Mouse (Mus musculus): Measurements from ENCODE around the gene Mxd1.

Gene Mxd1

DNA sequence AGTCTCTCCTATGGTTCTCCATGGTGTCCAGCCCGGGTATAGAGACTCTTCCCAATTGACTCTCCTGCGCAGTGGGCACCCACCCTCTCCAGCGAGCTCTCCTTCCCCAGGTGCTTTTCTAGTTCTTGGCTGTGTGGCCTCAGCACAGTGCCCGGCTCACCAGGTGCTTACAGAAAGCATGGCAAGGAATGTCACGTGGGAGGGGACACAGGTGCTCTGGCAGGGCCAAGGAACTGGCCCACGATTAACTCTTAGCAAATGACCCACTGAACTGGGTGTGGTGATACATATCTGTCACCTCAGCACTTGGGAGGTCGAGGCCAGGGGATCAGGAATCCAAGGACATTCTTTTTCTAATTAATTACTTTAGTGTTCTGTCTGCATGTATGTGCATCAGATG is 22.8 kb downstream of the Mxd1 start:
- no peak for DNase-seq (ENCODE audit: low read depth, low spot score)

DNA sequence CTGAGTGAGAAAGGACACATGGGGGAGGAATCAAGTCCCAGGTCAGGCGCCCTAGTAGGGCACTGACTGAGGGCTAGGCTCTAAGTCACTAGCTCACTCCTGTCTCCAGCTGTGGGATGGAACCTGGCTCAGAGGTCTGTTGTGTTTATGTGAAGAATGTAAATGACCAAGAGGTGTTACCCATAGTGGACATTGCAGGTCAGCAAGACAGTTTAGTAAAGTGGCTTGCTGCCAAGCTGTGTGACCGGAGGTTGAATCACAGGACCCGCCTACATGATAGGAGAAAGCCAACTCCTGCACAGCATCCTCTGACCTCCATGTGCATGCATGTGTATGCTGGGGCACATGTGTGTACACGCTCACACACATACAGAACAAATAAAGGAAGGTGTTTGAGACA is 23.4 kb downstream of the Mxd1 start:
- no peak for DNase-seq (ENCODE audit: low read depth, low spot score)

DNA sequence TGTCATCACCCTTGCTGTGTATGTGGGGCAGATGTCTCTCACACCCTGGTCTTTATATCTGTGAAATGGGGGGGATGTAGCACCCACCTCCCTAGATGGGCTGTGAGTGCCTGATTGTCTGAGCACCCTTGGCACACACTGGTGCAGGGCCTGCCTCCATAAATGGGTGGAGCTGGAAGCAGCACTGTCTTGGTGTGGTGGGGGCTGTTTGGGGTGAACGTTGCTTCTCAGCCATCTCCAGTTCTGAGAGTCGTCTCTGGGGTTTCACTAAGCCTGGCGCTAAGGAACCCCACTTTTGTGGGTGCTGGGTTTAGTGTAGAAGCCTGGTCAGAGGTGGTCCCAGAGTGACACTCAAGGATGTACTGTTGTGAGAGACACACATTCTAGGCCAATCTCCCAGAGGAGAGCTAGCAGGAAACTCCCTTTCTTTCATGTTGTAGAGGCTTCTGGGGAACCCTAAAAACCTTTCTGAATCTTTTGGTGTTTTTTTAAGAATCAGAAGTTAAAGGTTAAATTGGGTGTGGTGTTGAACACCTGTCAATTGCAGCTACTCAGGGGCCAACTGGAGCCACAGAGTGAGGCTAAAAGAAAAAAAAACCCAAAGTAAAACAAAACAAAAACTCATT is 24.1 kb downstream of the Mxd1 start:
- peak; percentile 59 for DNase-seq (ENCODE audit: low read depth, low spot score)

DNA sequence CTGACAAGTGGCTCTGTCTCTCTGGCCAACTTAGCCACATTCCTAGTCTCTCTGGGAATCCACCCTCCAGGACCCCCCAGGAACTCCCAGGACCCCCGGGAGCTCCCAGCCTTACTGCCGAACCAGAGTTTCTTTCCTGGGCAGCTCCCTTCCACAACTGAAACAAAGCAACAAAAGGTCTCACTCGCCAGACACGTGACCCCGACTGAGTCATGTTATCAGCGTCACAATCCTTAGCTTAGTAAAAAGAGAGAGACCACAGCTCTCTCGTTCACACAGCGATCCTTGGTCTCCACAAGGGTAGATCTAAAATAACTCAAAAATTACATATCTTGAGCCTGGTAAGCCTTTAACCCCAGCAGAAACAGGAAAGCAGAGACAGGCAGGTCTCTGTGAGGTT is 27.2 kb downstream of the Mxd1 start:
- peak; percentile 62 for DNase-seq (ENCODE audit: low read depth, low spot score)

DNA sequence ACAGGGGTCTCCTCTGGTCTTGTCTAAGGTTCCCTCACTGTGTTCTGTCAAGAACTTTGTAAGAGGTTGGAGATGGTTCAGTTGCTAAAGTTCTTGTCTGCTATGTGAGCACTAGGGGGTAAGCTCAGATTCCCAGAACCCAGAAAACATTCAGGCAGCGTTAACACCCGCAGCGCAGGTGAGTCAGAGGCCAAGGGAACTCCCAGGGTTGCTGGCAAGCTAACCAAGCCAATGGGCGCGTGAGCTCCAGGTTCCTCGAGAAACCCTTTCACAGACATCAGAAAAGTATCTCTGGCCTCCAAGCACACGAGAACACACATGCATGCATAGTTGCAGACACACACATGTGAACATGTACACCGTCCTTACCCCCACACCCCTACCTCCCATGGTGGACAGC is 28.2 kb downstream of the Mxd1 start:
- no peak for DNase-seq (ENCODE audit: low read depth, low spot score)

DNA sequence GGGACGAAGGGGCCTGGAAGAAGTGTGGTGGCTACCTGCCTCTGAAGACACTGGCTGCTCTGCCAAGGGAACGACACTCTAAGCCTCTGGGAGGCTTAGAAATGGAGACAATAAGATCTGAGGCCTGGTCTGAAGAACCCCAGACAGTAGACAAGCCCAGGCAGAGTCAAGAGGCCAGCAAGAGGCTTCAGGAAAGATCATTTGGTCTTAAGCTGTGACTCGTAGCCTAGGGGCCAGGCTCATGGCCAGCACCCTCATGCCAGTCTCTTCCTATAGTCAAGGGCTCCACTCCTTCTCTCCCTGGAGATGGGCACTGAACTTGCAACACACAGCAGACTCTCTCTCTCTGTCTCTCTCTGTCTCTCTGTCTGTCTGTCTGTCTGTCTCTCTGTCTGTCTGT is 28.8 kb downstream of the Mxd1 start:
- DNase-seq (ENCODE audit: low read depth, low spot score): no peak

DNA sequence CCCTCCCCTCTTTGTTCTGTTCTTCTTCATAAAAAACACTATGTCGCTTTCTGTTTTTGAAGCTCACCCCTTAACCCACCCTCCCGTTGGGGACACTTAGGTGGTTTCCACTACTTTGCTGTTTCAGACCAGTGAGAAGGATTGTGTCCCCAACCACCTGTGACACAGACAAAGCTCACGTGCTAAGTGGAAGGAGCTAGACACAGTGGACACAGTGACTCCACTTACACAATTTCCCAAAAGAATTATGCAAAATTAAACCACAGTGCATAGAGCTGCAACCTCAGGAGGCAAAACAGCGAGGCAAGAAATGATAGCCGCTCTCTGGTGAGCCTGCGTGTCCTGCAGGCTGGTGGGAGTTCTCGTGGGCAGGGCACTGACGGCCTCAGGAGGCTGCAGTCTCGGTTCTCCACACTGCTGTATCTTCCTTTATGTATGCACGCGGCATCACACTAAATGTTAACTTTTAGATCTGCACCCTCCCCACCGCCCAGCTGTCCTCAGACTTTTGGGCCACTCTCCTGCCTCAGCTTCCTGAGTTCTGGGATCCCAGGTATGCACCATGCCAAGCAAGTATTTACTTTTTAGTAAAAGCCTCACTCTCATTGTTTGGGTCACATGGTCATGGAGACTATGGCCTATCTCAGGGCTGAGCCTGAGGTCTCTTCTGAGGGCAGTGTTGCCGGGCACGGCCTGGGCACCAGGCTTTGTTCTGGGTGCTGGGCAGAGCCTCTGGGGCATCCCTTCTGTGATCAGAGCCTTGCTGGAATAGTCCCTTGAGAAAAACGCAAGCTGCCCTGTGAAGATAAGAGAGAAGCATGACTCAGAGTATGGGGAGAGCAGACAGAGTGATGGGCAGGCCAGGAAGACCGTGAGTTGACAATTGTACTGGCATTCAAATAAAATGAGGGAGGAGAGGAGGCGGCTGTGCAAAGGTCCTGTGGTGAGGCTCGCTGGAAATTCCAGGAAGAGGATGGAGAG is 29.5 kb downstream of the Mxd1 start:
- DNase-seq (ENCODE audit: low read depth, low spot score): no peak

DNA sequence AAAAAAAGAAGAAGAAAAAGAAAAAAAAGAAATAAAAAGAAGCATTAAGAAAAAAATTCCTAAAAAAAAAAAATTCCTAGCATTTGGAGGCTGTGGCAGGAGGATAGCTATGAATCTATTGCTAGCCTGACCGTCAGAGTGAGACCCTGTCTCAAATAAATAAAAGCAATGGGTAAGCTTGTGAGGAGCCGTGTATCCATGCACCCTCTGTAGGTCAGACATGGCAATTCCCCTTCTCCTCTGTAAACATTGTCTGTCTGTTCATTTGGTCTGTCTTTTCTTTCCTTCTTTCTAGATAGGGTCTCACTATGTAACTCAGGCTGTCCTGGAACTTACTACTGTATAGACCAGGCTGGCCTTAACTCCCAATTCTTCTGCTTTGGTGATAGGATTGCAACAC is 30.5 kb downstream of the Mxd1 start:
- peak; percentile 31 for DNase-seq (ENCODE audit: low read depth, low spot score)

DNA sequence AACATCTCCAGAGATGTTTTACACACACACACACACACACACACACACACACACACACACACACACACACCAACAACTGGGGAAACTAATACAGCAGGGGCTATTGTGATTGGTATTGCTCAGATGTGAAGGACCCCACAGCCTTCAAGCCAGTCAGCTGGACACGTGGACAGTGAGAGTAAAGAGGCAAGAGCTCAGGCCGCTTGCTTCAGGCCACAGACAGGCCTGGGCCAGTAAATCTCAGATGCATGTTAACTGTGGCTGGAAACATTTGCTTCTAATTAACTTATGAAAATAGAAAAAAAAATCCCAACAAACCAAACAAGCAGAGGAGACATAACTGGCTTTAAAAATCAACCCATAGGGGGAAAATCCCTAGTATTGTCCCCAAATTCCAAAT is 31.1 kb downstream of the Mxd1 start:
- no peak for DNase-seq (ENCODE audit: low read depth, low spot score)

DNA sequence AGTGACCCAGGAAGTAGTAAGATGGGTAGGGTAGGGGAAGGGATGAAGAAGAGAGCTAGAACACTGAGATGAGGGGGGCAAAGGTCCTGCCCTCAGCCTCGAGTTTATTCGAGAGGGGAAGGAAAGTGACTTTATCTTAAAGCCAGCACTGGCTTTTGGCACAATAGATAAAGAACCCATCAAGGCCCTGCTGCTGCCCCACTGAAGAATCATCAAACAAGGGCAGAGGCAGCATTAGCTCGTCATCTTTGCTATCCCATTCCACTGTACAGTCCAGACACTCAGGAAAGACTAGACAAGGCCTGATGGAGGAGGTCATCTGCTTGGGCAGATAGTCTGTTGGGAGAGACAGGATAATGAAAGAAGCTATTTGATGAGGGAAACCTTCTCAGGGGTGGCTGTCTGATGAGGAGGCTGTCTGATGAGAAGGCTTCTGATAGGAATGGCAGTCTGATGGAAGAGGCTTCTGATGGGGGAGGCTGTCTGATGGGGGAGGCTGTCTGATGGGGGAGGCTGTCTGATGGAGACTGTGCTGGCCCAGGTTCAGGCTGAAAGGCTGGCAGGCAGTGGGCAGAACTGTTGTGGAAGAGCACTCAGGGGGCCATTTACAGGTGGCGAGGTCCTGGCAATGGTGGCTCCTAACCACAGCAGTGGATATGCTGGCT is 31.7 kb downstream of the Mxd1 start:
- DNase-seq (ENCODE audit: low read depth, low spot score): no peak

DNA sequence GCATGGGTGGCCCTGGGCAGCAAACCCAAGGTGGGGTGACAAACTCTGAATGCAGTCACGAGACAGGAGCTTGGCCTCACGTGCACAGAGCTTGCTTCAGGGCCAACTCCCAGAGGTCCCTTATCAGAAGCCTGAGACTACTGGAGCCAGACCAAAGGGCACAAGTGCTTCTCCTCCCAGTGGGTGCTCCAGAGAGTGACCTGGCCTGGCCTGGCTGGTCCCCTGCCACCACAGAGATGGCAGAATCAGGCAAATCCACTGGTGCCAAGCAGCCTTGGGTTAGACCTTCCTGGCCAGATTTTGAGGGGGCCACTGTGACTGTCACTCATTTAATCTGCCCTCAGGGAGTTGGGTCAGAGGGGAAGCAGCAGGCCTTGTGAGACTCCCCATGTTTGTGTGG is 32.5 kb downstream of the Mxd1 start:
- no peak for DNase-seq (ENCODE audit: low read depth, low spot score)

DNA sequence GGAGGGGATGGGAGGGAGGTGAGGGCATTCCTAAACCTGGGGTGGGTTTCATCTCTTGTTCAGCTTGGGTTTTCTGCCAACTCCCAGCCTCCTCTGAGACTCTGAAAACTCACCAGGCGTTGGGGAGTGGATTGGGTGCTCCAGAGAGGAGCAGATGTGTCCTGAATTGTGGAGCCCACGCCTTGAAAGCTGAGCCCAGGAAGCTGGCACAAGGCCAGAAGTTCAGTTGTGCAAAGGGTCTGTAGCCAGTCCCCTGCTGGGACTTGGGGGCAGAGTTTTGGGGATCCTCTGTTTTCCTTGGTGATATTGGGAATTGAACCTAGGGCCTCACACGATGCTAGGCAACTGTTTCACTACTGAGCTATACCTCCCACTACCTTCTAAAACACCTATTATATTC is 38.8 kb downstream of the Mxd1 start:
- DNase-seq (ENCODE audit: low read depth, low spot score): no peak

DNA sequence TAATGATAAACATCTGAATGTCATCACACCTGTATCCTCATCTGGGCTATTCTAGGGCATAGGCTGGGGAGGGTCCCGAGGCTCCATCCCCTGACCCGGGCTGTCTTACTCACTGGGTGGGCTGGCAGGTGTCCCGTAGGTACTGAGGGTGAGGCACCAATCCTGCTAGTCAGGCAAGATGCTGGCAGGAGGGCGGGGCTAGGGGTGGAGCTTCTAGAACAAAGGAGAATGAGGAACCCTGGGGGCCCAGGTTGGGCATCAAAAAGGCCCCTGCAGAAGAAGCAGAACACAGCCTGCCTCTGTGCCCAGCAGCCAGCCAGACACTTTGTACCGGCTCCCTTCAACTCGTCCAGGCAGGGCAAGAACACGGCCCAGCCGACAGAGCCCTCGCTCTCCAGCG is 41.0 kb downstream of the Mxd1 start, which contains the start of gene Asprv1:
Gene Asprv1 (plus strand): TSS at position 219 of the 400 bp plus-strand sequence.
- DNase-seq (ENCODE audit: low read depth, low spot score): no peak

DNA sequence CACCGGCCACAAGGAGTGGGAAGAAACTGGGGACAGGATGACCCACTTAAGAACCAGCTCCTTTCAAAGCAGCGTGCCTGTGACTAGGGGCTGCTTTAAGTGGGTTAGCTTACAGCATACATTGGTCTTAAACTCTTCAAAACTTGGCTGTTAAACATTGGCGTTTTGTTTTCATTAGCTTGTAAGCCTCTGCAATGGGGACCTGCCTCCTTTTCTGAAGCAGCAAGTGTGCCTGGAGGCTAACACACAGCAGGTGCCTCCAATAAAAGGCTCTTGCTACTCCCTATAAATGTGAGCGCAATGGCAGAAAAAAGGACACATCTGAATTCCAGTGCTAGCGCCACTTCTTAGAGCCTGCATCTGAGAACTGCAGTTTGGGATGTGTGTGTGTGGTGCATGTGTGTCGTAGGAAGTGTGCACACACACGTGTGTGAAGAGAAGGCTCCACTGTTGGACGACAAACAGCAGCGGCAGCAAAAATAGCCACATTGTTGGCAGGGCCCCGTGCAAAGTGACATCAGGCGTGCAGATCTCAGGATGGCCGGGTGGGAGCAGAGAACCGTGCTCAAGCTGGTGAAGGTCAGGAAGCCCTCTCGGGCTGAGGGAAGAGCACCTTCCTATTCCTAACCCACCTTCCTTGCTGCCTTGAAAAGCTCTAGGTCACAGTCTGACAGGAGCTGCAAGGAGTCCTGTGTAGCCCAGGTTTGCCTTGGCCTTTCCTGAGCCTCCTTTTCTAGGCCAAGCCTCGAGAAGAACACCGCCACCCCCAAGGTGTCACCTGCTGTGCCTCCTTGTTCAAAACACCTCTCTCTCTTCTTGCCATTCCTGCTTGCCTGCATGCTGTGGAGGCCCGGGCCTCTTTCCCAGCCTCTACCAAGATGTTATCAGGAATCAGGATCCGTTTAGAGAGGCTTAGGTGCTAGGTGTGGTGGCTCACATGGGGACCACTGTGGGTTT is 44.6 kb downstream of the Mxd1 start:
- no peak for DNase-seq (ENCODE audit: low read depth, low spot score)

DNA sequence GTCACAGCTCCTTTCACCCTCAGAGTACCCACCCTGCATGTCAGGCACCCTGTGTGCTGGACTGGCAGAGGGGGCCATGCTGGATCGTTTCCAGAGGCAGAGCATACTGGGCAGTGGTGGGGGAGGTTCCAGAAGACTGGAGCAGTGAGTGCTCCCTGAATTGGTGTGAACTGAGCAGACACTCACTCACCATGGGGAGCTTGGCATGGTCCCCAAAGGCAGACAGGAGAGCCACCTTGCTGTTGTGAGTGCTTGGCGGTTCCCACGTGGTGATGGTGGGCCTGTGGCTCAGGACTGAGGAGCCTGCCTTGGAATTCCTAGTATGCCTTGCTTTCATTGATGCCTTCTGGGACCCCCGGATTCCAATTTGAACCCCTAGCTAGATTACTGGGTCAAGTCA is 45.8 kb downstream of the Mxd1 start:
- DNase-seq (ENCODE audit: low read depth, low spot score): no peak

DNA sequence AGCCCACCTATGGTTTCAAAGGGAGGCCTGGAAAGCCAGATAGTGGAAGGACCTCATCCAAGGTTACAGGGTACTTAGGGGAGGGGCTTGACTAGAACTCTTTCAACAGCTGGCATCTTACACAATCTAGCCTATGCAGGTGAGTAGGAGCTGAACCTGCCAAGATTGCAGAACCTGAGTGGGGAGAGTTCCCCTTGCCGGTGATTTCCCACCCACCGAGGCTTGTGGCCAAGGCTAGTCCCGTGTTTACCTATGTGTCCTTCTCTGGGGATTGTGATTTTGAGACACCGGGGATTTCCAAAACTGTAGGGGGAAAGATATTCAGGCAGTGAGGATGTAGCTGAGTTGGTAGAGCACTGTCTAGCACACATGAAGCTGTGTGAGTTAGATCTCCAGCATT is 53.7 kb downstream of the Mxd1 start:
- DNase-seq (ENCODE audit: low read depth, low spot score): peak; percentile 26

DNA sequence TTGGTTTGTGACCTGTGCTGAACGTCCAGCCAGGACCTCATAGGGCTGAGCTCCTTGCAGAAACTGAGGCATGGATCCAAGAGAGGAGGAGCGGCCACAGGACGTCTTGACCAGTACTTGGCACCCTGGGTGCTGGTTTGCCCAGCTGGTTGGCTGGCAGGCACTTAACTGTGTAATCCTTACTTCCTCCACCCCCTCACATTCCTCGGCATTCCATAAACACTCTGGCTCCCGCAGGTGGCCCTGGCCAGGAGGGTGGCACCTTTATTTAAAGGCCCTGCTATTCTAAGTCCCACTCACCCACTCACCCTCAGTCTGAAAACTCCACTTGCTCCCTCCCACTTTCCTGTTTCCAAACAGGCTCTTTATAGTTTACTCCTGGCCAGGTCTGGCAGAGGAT is 58.2 kb downstream of the Mxd1 start:
- no peak for DNase-seq (ENCODE audit: low read depth, low spot score)

DNA sequence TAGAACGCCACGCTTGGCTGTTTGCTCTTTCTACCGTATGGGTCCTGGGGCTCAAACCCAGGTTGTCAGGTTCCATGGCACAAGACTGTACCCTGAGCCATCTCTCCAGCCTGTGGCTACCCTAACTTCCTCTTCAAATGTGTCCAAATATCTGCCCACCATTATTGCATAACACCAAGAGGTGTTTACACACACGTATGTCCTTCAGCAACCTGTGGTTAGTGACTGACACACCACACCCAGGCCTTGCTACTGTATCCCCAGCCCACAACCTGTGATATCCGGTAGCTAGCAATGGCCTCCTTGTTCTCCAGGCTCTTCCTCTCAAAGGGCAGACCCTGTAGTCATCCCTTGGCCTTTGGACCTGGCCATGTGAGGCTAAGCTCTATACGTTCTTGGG is 59.7 kb downstream of the Mxd1 start:
- DNase-seq (ENCODE audit: low read depth, low spot score): no peak

DNA sequence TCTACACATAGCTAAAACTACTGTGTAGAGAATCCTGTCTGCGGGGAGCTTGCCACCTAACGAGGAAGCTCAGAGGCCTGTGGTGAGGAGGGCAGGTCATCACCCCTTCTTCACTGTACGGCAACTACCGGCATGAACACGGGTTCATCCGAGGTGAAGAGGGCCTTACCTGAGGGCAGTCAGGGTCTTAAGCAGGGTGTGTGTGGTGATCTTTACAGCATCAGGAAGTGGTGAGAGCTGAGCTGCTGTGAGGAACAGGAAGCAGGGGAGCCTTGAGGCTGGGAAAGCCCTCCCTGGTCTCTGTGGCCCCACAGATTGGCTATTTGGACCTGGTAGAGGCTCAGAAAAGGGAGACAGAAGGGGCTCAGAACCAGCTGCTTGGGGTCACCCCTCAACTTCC is 61.5 kb downstream of the Mxd1 start:
- DNase-seq (ENCODE audit: low read depth, low spot score): peak; percentile 75

DNA sequence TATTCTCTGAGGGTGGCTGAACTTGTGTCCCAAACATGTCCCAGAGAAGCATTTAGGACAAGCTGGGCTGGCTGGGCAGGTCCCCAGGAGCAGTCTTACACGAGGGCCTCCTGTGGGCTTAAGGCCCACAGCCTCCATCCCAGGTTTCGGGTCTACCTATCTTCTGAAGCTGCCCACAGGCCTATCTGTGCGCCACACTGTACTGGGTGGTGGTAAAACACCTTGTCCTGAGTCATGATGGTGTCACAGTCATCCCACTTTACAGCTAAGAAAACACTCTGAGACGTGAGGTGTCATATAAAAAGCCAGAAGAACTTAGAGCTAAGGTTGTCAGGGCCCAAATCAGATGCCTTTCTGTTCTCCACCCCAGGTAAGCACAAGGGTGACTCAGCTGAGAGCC is 62.7 kb downstream of the Mxd1 start:
- DNase-seq (ENCODE audit: low read depth, low spot score): no peak

DNA sequence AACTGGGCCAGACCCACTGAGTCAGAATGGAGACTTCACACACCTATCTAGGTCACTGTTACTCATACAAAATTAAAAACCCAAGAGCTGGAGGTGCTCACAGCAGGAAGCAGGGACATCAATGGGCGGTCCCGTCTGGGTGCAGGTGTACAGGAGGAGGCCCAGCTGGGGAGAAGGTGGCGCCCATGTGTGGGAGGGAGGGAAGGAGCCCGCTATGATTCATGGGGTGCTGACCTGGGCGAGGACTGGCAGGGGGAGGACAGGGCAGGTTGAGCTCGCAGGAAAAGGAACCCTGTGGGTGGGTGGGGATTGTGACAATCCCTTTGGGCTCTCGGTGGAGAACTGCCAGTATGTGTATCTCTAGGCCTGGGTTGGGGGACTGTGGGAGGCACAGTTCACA is 63.7 kb downstream of the Mxd1 start:
- peak; percentile 73 for DNase-seq (ENCODE audit: low read depth, low spot score)
